10 mouse cellular contexts compared by ENCODE assay signal in genomic region chr1:157063318-157064115, GRCm38 (mm10). TPM values are rescaled to one million over a fixed set of nuclear protein-coding genes. Genes with fewer than 3 reads are reported as not detected.
DNase-seq lines count a peak whose midpoint lies in the region; ATAC-seq and TF ChIP-seq lines count a peak whose summit lies in the region.
"Had no signal": no experiment of that assay in that cellular context is flagged by ENCODE, and none has a peak within 500 bp of the region (broad histone marks: within the 10 kb centered on the region; RNA-seq: fewer than 3 reads in every experiment).

No protein-coding gene starts in this region.

- H3K9me3 ChIP-seq in hindbrain, postnatal 0 days (ENCODE audit: low read length) = no peaks in the 10 kb centered on the region
- no peaks in the 10 kb centered on the region for H3K9me3 ChIP-seq in neural tube, embryonic 13.5 days

- WGBS in hindbrain, postnatal 0 days = 50% methylated on average over 13 of the region's 13 CpGs
- 45% methylated on average over 13 of the region's 13 CpGs for WGBS in neural tube, embryonic 13.5 days

- H3K27ac ChIP-seq in cortical plate, adult 2 months (ENCODE audit: insufficient read depth, low read length) = no peak overlapping the region
- peak overlapping the region; percentile 60 for H3K27ac ChIP-seq in hindbrain, postnatal 0 days
- H3K27ac ChIP-seq in neural tube, embryonic 13.5 days (replicated peaks) = peak overlapping the region; percentile 40

- H3K4me3 ChIP-seq in cortical plate, adult 2 months (ENCODE audit: insufficient read depth, low read length) = no peak overlapping the region
- H3K4me3 ChIP-seq in hindbrain, postnatal 0 days (ENCODE audit: low read length) = no peak overlapping the region
- H3K4me3 ChIP-seq in neural tube, embryonic 13.5 days = no peak overlapping the region

- no peak for TF ChIP-seq POLR2A in cortical plate, adult 2 months (IDR thresholded peaks at IDR 0.05; ENCODE audit: extremely low read depth, insufficient read depth, low read length)

- H3K27me3 ChIP-seq in hindbrain, postnatal 0 days (ENCODE audit: insufficient read depth, low read length) = no peaks in the 10 kb centered on the region
- H3K27me3 ChIP-seq in neural tube, embryonic 13.5 days = no peaks in the 10 kb centered on the region

- H3K9ac ChIP-seq in hindbrain, postnatal 0 days (replicated peaks; ENCODE audit: low read length) = no peak overlapping the region
- no peak overlapping the region for H3K9ac ChIP-seq in neural tube, embryonic 13.5 days

- no peaks in the 10 kb centered on the region for H3K4me1 ChIP-seq in cortical plate, adult 2 months (ENCODE audit: control insufficient read depth, insufficient read depth, low read length)
- peaks cover 9% of the 10 kb centered on the region; the same call in 1 of the 2 replicates for H3K4me1 ChIP-seq in hindbrain, postnatal 0 days (ENCODE audit: insufficient read depth, low read length)
- peaks cover 22% of the 10 kb centered on the region; the same call in 1 of the 2 replicates for H3K4me1 ChIP-seq in neural tube, embryonic 13.5 days (replicated peaks)

- peak; percentile 61 for ATAC-seq in hindbrain, postnatal 0 days
- peak; percentile 40; the same call in 1 of the 2 replicates for ATAC-seq in neural tube, embryonic 13.5 days (ENCODE audit: low read depth)

- H3K4me2 ChIP-seq in hindbrain, postnatal 0 days (ENCODE audit: low read depth, low read length) = no peak overlapping the region
- H3K4me2 ChIP-seq in neural tube, embryonic 13.5 days = no peak overlapping the region

- 0 out of 2 replicates have a peak, but pooled peaks have one; percentile 4 for TF ChIP-seq CTCF in cortical plate, adult 2 months (IDR thresholded peaks at IDR 0.05; ENCODE audit: extremely low read depth, insufficient read depth, low read length)
- TF ChIP-seq CTCF in hindbrain, postnatal 0 days (IDR thresholded peaks at IDR 0.05; ENCODE audit: low read depth) = peak; percentile 38; the same call in 1 of the 2 replicates

- no peaks in the 10 kb centered on the region for H3K36me3 ChIP-seq in hindbrain, postnatal 0 days (ENCODE audit: insufficient read depth, low read length)
- H3K36me3 ChIP-seq in neural tube, embryonic 13.5 days = no peaks in the 10 kb centered on the region

- peak; percentile 16 for DNase-seq in kidney, adult 18-20 months
- DNase-seq in kidney, adult 11 months = no peak
- peak; percentile 77 for DNase-seq in hindbrain, postnatal 0 days (ENCODE audit: low spot score)
- no peak for DNase-seq in gastrocnemius, adult 8-10 months (ENCODE audit: low spot score in 2 of 2)
- DNase-seq in ovary, adult 18-20 months (ENCODE audit: low spot score) = no peak
- no peak for DNase-seq in thymus, adult 18-20 months
- DNase-seq: cerebellum, adult 9-11 months; gastrocnemius, postnatal 10 days had no signal

RNA-seq across cellular contexts. Expression of gene Tex35, which starts 45.0 kb away (rescaled TPM):
- polyA plus RNA-seq in cortical plate, adult 2 months (2012; rRNA removed) = not detected in 2 replicates
- total RNA-seq in hindbrain, postnatal 0 days (2014; rRNA removed) = not detected in 2 replicates
- polyA plus RNA-seq in hindbrain, postnatal 0 days (2015; fragmentation: Nextera tagmentation; extraction: Ambion mirVana) = not detected in 2 replicates
- not detected in 2 replicates for polyA plus RNA-seq in neural tube, embryonic 13.5 days (2015; fragmentation: Nextera tagmentation; extraction: Ambion mirVana)
- not detected for total RNA-seq in gastrocnemius, adult 8-10 months (2022)
- total RNA-seq: gastrocnemius, postnatal 10 days had no signal

Comparison
In these comparisons a context has a peak if more than half of its experiments do, and no peak if none do; other contexts are left out.
1. DNase-seq: peak in kidney, adult 18-20 months (single experiment) and hindbrain, postnatal 0 days (single experiment); none in kidney, adult 11 months (single experiment), gastrocnemius, adult 8-10 months (0 of 2), ovary, adult 18-20 months (single experiment) and thymus, adult 18-20 months (0 of 2).